Comparison of ENCODE assay signal across 21 mouse cellular contexts in the genomic region with DNA sequence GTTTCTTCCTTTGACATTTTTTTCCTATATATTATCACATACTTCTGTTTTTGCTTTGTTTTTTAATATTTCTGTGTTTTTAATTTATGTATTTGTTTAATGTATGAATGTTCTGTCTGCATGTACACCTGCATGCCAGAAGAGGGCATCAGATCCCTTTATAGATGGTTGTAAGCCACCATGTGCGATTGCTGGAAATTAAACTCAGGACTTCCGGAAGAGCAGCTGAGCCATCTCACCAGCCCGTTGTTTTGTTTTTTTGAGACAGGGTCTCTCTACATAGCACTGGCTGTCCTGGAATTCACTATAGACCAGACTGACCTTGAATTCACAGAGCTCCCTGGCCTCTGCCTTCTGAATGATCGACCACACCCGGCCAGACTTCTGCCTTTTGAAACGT. TPM values are rescaled to one million over a fixed set of nuclear protein-coding genes. Genes with fewer than 3 reads are reported as not detected.
DNase-seq lines count a peak whose midpoint lies in the region; ATAC-seq and TF ChIP-seq lines count a peak whose summit lies in the region.
"Had no signal": no experiment of that assay in that cellular context is flagged by ENCODE, and none has a peak within 500 bp of the region (broad histone marks: within the 10 kb centered on the region; RNA-seq: fewer than 3 reads in every experiment).

No protein-coding gene starts in this region.

- no peaks in the 10 kb centered on the region; the same call in none of the 2 replicates for H3K36me3 ChIP-seq in liver, postnatal 0 days (replicated peaks; ENCODE audit: insufficient read depth, low read length)
- H3K36me3 ChIP-seq in small intestine, adult 2 months (ENCODE audit: control insufficient read depth, insufficient read depth, low read length), result 0 out of 2 replicates have a peak, but pooled peaks cover 1% of the 10 kb centered on the region
- H3K36me3 ChIP-seq: neural tube, embryonic 12.5 days had no signal

- peak; percentile 35; the same call in 1 of the 2 replicates for TF ChIP-seq CTCF in gastrocnemius, adult 2 months (IDR thresholded peaks at IDR 0.05)
- TF ChIP-seq CTCF in liver, postnatal 0 days (IDR thresholded peaks at IDR 0.05; ENCODE audit: low read depth), result peak; percentile 51
- peak; percentile 5; the same call in 1 of the 2 replicates for TF ChIP-seq CTCF in small intestine, adult 2 months (IDR thresholded peaks at IDR 0.05; ENCODE audit: extremely low read depth, insufficient read length, insufficient replicate concordance, low read depth, low read length)

- intact Hi-C loops in gastrocnemius, adult 2 months (cut with DNase I), result loop anchor here (5.0 kb wide), 1 partner anchor 90 kb away; a partner anchor contains a TSS

- WGBS in liver, postnatal 0 days (ENCODE audit: insufficient replicate concordance), result 78% methylated on average over 6 of the region's 6 CpGs
- 66% methylated on average over 6 of the region's 6 CpGs for WGBS in small intestine, adult 2 months

- no peak overlapping the region for H3K4me3 ChIP-seq in gastrocnemius, adult 2 months
- no peak overlapping the region for H3K4me3 ChIP-seq in liver, postnatal 0 days (ENCODE audit: low read depth, low read length)
- H3K4me3 ChIP-seq in small intestine, adult 2 months (ENCODE audit: low read depth, low read length), result no peak overlapping the region
- H3K4me3 ChIP-seq: heart, embryonic 13.5 days; limb, embryonic 10.5 days; liver, embryonic 15.5 days; neural tube, embryonic 12.5 days; stomach, embryonic 15.5 days had no signal

- no peaks in the 10 kb centered on the region for H3K9me3 ChIP-seq in liver, postnatal 0 days (ENCODE audit: low read length)
- H3K9me3 ChIP-seq: heart, embryonic 13.5 days; limb, embryonic 10.5 days; liver, embryonic 15.5 days; stomach, embryonic 15.5 days had no signal

- H3K9ac ChIP-seq in liver, postnatal 0 days (replicated peaks), result no peak overlapping the region
- H3K9ac ChIP-seq: heart, embryonic 13.5 days; liver, embryonic 15.5 days; neural tube, embryonic 12.5 days; stomach, embryonic 15.5 days had no signal

- no peak for TF ChIP-seq POLR2A in small intestine, adult 2 months (IDR thresholded peaks at IDR 0.05; ENCODE audit: low read depth, low read length)

- H3K27ac ChIP-seq in gastrocnemius, adult 2 months, result no peak overlapping the region
- no peak overlapping the region for H3K27ac ChIP-seq in liver, postnatal 0 days (ENCODE audit: low read depth)
- H3K27ac ChIP-seq in small intestine, adult 2 months (ENCODE audit: insufficient read depth, low read depth, low read length), result no peak overlapping the region
- H3K27ac ChIP-seq: heart, embryonic 13.5 days; limb, embryonic 10.5 days; liver, embryonic 15.5 days; neural tube, embryonic 12.5 days; stomach, embryonic 15.5 days had no signal

- TF ChIP-seq EP300 in liver, postnatal 0 days (IDR thresholded peaks at IDR 0.05; ENCODE audit: low read depth), result no peak

- no peak for DNase-seq in gastrocnemius, adult 2 months
- DNase-seq in gastrocnemius, postnatal 25 days, result no peak
- no peak for DNase-seq in liver, postnatal 0 days
- DNase-seq in liver (no peak), ES-CJ7 (ENCODE audit: low read depth, low spot score) (peak; percentile 90)
- DNase-seq in ovary, postnatal 14 days (ENCODE audit: low spot score), result no peak
- no peak for DNase-seq in heart, adult 18-20 months
- DNase-seq: cerebellum, postnatal 14 days; gastrocnemius, postnatal 36 days; kidney, postnatal 25 days; lung, postnatal 4 days; midbrain, embryonic 14.5 days had no signal

- no peak for ATAC-seq in liver, postnatal 0 days

- no peaks in the 10 kb centered on the region for H3K27me3 ChIP-seq in liver, postnatal 0 days (ENCODE audit: insufficient read depth, low read length)
- no peaks in the 10 kb centered on the region for H3K27me3 ChIP-seq in small intestine, adult 2 months (ENCODE audit: control insufficient read depth, insufficient read depth, low read length)
- H3K27me3 ChIP-seq: heart, embryonic 13.5 days; liver, embryonic 15.5 days; neural tube, embryonic 12.5 days; stomach, embryonic 15.5 days had no signal

- H3K4me2 ChIP-seq in liver, postnatal 0 days (ENCODE audit: low read depth, low read length), result no peak overlapping the region
- H3K4me2 ChIP-seq: heart, embryonic 13.5 days; liver, embryonic 15.5 days; neural tube, embryonic 12.5 days; stomach, embryonic 15.5 days had no signal

- H3K4me1 ChIP-seq in liver, postnatal 0 days (ENCODE audit: insufficient read depth), result peaks cover 22% of the 10 kb centered on the region
- H3K4me1 ChIP-seq in small intestine, adult 2 months (ENCODE audit: control insufficient read depth, insufficient read depth, insufficient read length, low read length), result peaks cover 4% of the 10 kb centered on the region; the same call in 1 of the 2 replicates

RNA-seq across cellular contexts. Expression of a gene that starts 1.7 kb away (rescaled TPM):
- 100 to 1,000 TPM; 111 to 140 TPM for total RNA-seq in gastrocnemius, adult 2 months (2021)
- total RNA-seq in gastrocnemius, postnatal 25 days (2021), result 10 to 100 TPM; 96.2 to 98.9 TPM
- 60.0 and 68.1 TPM in 2 replicates for polyA plus RNA-seq in liver, postnatal 0 days (2015; fragmentation: Nextera tagmentation; extraction: Ambion mirVana)
- polyA plus RNA-seq in small intestine, adult 2 months (2012; rRNA removed), result 18.7 and 33.6 TPM in 2 replicates
- total RNA-seq in heart, adult 18-20 months (2021), result 100 to 1,000 TPM; 102 to 109 TPM

RNA-seq across cellular contexts. Expression of a gene that starts 16.9 kb away (rescaled TPM):
- total RNA-seq in gastrocnemius, adult 2 months (2021), result under 1 TPM in 1 of 2 experiments, not detected in 1; 0.10 TPM
- not detected for total RNA-seq in gastrocnemius, postnatal 25 days (2021)
- 30.8 and 38.3 TPM in 2 replicates for polyA plus RNA-seq in liver, postnatal 0 days (2015; fragmentation: Nextera tagmentation; extraction: Ambion mirVana)
- polyA plus RNA-seq in small intestine, adult 2 months (2012; rRNA removed), result 9.4 and 13.8 TPM in 2 replicates
- not detected for total RNA-seq in heart, adult 18-20 months (2021)
- total RNA-seq: gastrocnemius, postnatal 36 days; hematopoietic stem cell, adult 5-6 weeks had no signal

RNA-seq across cellular contexts. Expression of a gene that starts 45.9 kb away (rescaled TPM):
- total RNA-seq in gastrocnemius, adult 2 months (2021), result not detected
- not detected for total RNA-seq in gastrocnemius, postnatal 25 days (2021)
- 0.09 TPM in 2 replicates for polyA plus RNA-seq in liver, postnatal 0 days (2015; fragmentation: Nextera tagmentation; extraction: Ambion mirVana)
- not detected in 2 replicates for polyA plus RNA-seq in small intestine, adult 2 months (2012; rRNA removed)
- not detected for total RNA-seq in heart, adult 18-20 months (2021)
- total RNA-seq: gastrocnemius, postnatal 36 days; hematopoietic stem cell, adult 5-6 weeks had no signal
- polyA plus RNA-seq: embryonic facial prominence, embryonic 11.5 days; heart, embryonic 13.5 days; intestine, embryonic 14.5 days; limb, embryonic 10.5 days; neural tube, embryonic 12.5 days; stomach, embryonic 15.5 days had no signal

RNA-seq across cellular contexts. Expression of a gene that starts 49.2 kb away (rescaled TPM):
- not detected for total RNA-seq in gastrocnemius, adult 2 months (2021)
- under 1 TPM in 1 of 2 experiments, not detected in 1; 0.96 TPM for total RNA-seq in gastrocnemius, postnatal 25 days (2021)
- not detected in 2 replicates for polyA plus RNA-seq in liver, postnatal 0 days (2015; fragmentation: Nextera tagmentation; extraction: Ambion mirVana)
- polyA plus RNA-seq in small intestine, adult 2 months (2012; rRNA removed), result 0.53 and 0.99 TPM in 2 replicates
- total RNA-seq in heart, adult 18-20 months (2021), result under 1 TPM; 0.32 to 0.49 TPM
